Mouse (Mus musculus) liver, embryonic 16.5 days (tissue): Measurements from ENCODE around the gene Tbcd. TPM values are rescaled to one million over a fixed set of nuclear protein-coding genes. Genes with fewer than 3 reads are reported as not detected.

Source experiments
- ATAC-seq: fragments of 200-750 bp; cut with Nextera tagmentation; 2 replicates; pipeline ENCODE4 v1.8.0; 2017; ENCODE audit warnings: low read depth, mild to moderate bottlenecking, moderate number of reproducible peaks, moderate library complexity
- H3K27ac ChIP-seq: fragments of 300-500 bp; sonication (generic); 2 replicates; pipeline ENCODE4 v1.5.1; 2014; ENCODE audit warnings: mild to moderate bottlenecking, low read length
- H3K27me3 ChIP-seq: fragments of 300-500 bp; sonication (generic); 2 replicates; pipeline ENCODE4 v1.6.1; 2014; ENCODE audit warnings: low read depth, low read length, mixed read lengths; ENCODE audit not compliant: control insufficient read depth, insufficient read depth
- H3K36me3 ChIP-seq: fragments of 300-500 bp; sonication (generic); 2 replicates; pipeline ENCODE4 v1.6.1; 2014; ENCODE audit warnings: mild to moderate bottlenecking; ENCODE audit not compliant: control insufficient read depth, insufficient read depth
- H3K4me1 ChIP-seq: fragments of 300-500 bp; sonication (generic); 2 replicates; pipeline ENCODE4 v1.6.1; 2014; ENCODE audit warnings: low read depth, low read length, mixed read lengths; ENCODE audit not compliant: control insufficient read depth
- H3K4me2 ChIP-seq: fragments of 300-500 bp; sonication (generic); 2 replicates; pipeline ENCODE4 v1.6.1; 2014; ENCODE audit warnings: low read depth, low read length, mixed read lengths
- H3K4me3 ChIP-seq: fragments of 300-500 bp; sonication (generic); 2 replicates; pipeline ENCODE4 v1.5.1; 2014; ENCODE audit warnings: low read depth, mild to moderate bottlenecking, low read length
- H3K9ac ChIP-seq: fragments of 300-500 bp; sonication (generic); 2 replicates; pipeline ENCODE4 v1.6.1; 2014; ENCODE audit warnings: low read depth, low read length
- H3K9me3 ChIP-seq: fragments of 300-500 bp; sonication (generic); replicated peaks from 2 replicates; pipeline ENCODE4 v1.6.1; 2016; ENCODE audit warnings: low read length; ENCODE audit not compliant: control insufficient read depth
- WGBS: fragments of 180-500 bp; shearing (Covaris S2); extraction: QIAGEN DNeasy Blood & Tissue Kit; methylation state at CpG from one replicate; pipeline ENCODE4 v1.1.7; 2014; ENCODE audit not compliant: insufficient replicate concordance; 5-methylcytosine and 5-hydroxymethylcytosine counted together
- polyA plus RNA-seq: library from polyadenylated mRNA; unstranded; fragments of >200 nt; fragmentation: Nextera tagmentation; extraction: Ambion mirVana; gene quantifications from 2 replicates; pipeline ENCODE4 v1.2.1, GENCODE M21; 2015

The Tbcd gene
- polyA plus RNA-seq, 1 experiment from 2014 or later, result 21.4 TPM

GRCm38 (mm10) chr11:121649900-121650299, 198.2 kb downstream of the Tbcd start:
- Histone ChIP-seq H3K4me1 (no peaks in the 10 kb centered on the region), H3K27me3 (no peaks in the 10 kb centered on the region), H3K27ac (no peak overlapping the region), H3K9ac (no peak overlapping the region), H3K36me3 (no peaks in the 10 kb centered on the region), H3K9me3 (no peaks in the 10 kb centered on the region), H3K4me2 (no peak overlapping the region), H3K4me3 (no peak overlapping the region)
- WGBS, result 67% methylated on average over 10 of the region's 10 CpGs
- ATAC-seq, result no peak

GRCm38 (mm10) chr11:121650668-121651067, 198.9 kb downstream of the Tbcd start:
- 80% methylated on average over 11 of the region's 11 CpGs for WGBS
- H3K4me2 ChIP-seq, result no peak overlapping the region
- no peak overlapping the region for H3K27ac ChIP-seq
- no peak overlapping the region for H3K9ac ChIP-seq
- no peaks in the 10 kb centered on the region for H3K4me1 ChIP-seq
- no peak for ATAC-seq
- H3K36me3 ChIP-seq, result no peaks in the 10 kb centered on the region
- no peak overlapping the region for H3K4me3 ChIP-seq
- no peaks in the 10 kb centered on the region for H3K27me3 ChIP-seq
- H3K9me3 ChIP-seq, result no peaks in the 10 kb centered on the region

GRCm38 (mm10) chr11:121651556-121651955, 199.8 kb downstream of the Tbcd start:
- WGBS, result 75% methylated on average over 9 of the region's 9 CpGs
- ATAC-seq, result no peak
- Histone ChIP-seq H3K27ac (no peak overlapping the region), H3K4me3 (no peak overlapping the region), H3K4me2 (no peak overlapping the region), H3K27me3 (no peaks in the 10 kb centered on the region), H3K36me3 (no peaks in the 10 kb centered on the region), H3K9me3 (no peaks in the 10 kb centered on the region), H3K4me1 (no peaks in the 10 kb centered on the region), H3K9ac (no peak overlapping the region)

- ATAC-seq, result no peak
- Histone ChIP-seq H3K4me3 (no peak overlapping the region), H3K36me3 (no peaks in the 10 kb centered on the region), H3K9me3 (no peaks in the 10 kb centered on the region), H3K27me3 (no peaks in the 10 kb centered on the region), H3K9ac (no peak overlapping the region), H3K27ac (no peak overlapping the region), H3K4me1 (no peaks in the 10 kb centered on the region), H3K4me2 (no peak overlapping the region)
- WGBS, result 83% methylated on average over 5 of the region's 5 CpGs
Observed at GRCm38 (mm10) chr11:121651983-121652382, 200.2 kb downstream of the Tbcd start.

DNA sequence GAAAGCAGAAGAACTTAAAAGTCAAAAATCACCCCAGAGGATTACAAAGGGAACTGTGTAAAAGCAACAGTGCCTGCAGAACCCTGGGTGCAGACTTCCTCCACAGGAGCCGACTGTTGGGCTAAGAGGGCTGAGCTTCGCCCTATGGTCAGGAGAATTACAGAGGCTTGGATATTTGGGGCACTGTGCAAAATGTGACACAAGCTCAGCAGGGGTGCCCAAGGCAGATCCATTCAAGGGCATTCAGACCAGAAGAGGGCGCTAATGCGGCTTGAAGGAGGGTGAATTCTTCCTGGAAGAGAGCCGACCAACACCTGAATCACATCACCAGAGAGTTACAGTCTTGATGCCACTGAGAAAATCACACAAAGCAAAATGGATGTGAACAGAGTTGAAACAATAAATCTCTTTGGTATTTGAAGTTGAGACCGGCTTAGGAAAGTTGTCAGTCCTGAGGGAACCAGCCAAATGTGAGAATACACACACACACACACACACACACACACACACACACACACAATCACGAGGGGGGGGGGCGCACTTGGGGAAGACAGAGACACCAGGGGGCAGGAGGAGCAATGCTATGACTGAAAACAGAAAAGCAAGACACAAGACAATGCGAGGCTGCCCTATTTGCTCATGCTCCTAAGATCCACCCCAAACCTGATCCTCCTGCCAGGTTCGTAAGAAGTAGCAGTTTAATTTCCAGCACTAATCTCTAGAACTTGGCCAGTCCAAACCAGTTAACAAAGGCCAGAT, 201.0 kb downstream of the Tbcd start:
- Histone ChIP-seq H3K27ac (no peak overlapping the region), H3K4me1 (no peaks in the 10 kb centered on the region), H3K4me3 (no peak overlapping the region), H3K9me3 (no peaks in the 10 kb centered on the region), H3K9ac (no peak overlapping the region), H3K4me2 (no peak overlapping the region), H3K36me3 (no peaks in the 10 kb centered on the region), H3K27me3 (no peaks in the 10 kb centered on the region)
- ATAC-seq, result no peak
- 47% methylated on average over 10 of the region's 10 CpGs for WGBS

DNA sequence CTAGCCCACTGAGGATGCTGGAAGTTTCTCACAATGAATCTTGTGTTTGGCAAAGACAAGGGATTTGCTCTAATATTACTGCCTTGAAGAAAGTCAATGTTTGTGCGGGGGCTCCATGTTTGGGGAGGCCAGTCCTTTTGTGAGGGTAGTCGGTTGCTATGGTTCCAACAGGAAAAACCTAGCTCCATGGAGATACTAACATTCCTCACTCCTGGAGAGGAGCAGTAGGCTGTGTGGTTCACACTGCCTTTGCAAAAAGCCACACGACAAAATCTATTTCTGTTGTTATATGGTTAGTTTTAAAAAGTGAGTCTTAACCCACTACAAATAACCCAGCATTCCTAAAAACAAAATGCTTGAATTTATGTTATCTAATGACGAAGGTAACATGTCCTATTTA, 201.9 kb downstream of the Tbcd start:
- Histone ChIP-seq H3K36me3 (no peaks in the 10 kb centered on the region), H3K27me3 (no peaks in the 10 kb centered on the region), H3K9me3 (no peaks in the 10 kb centered on the region), H3K9ac (no peak overlapping the region), H3K4me3 (no peak overlapping the region), H3K27ac (no peak overlapping the region), H3K4me2 (no peak overlapping the region), H3K4me1 (no peaks in the 10 kb centered on the region)
- WGBS, result 70% methylated on average over 4 of the region's 4 CpGs
- ATAC-seq, result no peak

GRCm38 (mm10) chr11:121654406-121654945, 202.7 kb downstream of the Tbcd start:
- no peak for ATAC-seq
- Histone ChIP-seq H3K27ac (no peak overlapping the region), H3K27me3 (no peaks in the 10 kb centered on the region), H3K4me2 (no peak overlapping the region), H3K9me3 (no peaks in the 10 kb centered on the region), H3K9ac (no peak overlapping the region), H3K4me3 (no peak overlapping the region), H3K36me3 (no peaks in the 10 kb centered on the region), H3K4me1 (no peaks in the 10 kb centered on the region)
- 71% methylated on average over 9 of the region's 9 CpGs for WGBS

DNA sequence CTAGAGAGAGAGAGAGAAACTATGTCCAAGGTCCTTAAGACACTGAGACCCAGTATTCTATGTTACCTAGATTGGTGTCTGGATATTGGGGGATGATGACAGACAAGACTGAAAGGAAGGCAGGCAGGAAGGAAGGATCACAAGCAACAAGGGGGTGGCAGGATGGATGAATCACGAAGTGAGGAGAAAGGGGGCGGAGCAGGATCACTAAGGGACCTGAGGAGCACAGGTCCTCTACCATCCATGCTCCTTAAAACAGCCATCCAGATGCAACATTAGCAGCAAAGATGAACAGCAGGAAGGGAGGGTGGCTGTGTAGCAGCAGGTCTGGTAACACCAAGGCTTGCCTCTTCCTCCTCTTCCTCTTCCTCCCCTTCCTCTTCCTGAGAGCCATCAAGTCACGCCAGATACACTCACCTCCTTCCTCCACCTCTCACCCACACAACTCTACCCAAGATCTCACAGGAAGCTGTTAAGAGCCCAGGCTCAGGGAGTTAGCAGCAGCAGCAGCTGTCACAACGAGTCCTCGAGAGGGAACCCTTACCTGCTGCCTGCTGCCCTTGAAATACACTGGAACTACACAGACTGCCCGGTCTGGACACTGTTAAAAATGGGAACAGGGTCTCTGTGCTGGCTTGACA, 203.5 kb downstream of the Tbcd start:
- no peaks in the 10 kb centered on the region for H3K27me3 ChIP-seq
- no peak for ATAC-seq
- 33% methylated on average over 6 of the region's 6 CpGs for WGBS

GRCm38 (mm10) chr11:121655807-121656511, 204.2 kb downstream of the Tbcd start:
- no peaks in the 10 kb centered on the region for H3K27me3 ChIP-seq
- no peak overlapping the region for H3K27ac ChIP-seq
- WGBS, result 52% methylated on average over 6 of the region's 6 CpGs
- H3K9ac ChIP-seq, result no peak overlapping the region
- H3K4me2 ChIP-seq, result no peak overlapping the region
- H3K4me3 ChIP-seq, result no peak overlapping the region
- H3K36me3 ChIP-seq, result no peaks in the 10 kb centered on the region
- no peak for ATAC-seq
- H3K9me3 ChIP-seq, result no peaks in the 10 kb centered on the region
- no peaks in the 10 kb centered on the region for H3K4me1 ChIP-seq

More for the DNA sequence above, 203.5 kb downstream of the Tbcd start:
- Histone ChIP-seq H3K4me2 (no peak overlapping the region), H3K9me3 (no peaks in the 10 kb centered on the region), H3K4me1 (no peaks in the 10 kb centered on the region), H3K9ac (no peak overlapping the region), H3K4me3 (no peak overlapping the region), H3K36me3 (no peaks in the 10 kb centered on the region), H3K27ac (no peak overlapping the region)
